Mouse (Mus musculus) liver, adult (tissue): Measurements from ENCODE around the gene Lpcat4.
A peak's percentile ranks its signal among the peaks of the same experiment; 100 is the strongest.

Experiments used
- GATA4 ChIP-seq: IDR thresholded peaks from 2 replicates; pipeline ENCODE4 v1.6.1; 2014; ENCODE audit warnings: mild to moderate bottlenecking, low read length; ENCODE audit not compliant: insufficient replicate concordance

Gene Lpcat4

GRCm38 (mm10) chr2:112249780-112250453 is 10.6 kb downstream of the Lpcat4 start:
- TF ChIP-seq GATA4 = no peak

DNA sequence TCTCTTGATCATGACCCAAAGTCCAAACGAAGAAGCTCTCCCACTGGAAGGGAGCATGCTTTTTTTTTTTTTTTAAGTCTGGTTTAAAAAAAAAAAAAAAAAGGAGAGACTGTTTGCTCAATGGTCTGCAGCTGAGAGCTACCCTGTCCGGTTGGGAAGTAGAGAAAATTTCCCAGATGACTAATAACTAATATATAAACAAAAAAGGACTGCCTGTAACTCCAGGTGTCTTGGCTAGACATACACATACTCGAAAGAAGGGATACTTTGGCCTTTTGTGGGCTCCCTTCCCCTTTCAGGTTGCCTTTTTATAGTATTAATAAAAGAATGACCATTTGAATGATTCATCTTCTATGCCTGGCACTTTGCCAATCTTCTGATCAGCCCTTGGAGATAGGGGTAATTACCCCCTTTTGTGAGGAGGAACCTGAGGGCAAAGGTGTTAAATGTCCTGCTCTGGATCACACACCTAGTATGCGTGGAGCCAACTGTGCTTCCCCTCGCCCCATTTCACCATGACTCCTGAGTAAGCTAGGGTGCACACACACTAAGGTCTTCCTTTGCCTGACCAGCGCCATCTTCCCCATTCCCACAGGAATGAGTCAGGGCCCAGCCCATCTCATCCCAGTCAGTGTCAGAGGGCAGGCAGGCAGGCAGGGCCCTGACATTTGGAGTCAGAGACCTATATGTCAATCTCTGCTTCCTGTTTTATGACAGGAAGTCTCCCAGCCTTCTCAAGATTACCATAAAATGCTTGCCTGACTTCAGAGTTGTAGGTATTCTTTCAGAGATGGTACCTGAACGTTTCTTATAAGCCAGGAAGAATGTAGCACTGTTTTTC is 15.6 kb downstream of the Lpcat4 start:
- TF ChIP-seq GATA4 = no peak

GRCm38 (mm10) chr2:112259241-112259962 is 20.1 kb downstream of the Lpcat4 start, which contains the start of gene Nutm1:
TSS of gene Nutm1 (minus strand) at chr2:112259291.
- no peak for TF ChIP-seq GATA4

DNA sequence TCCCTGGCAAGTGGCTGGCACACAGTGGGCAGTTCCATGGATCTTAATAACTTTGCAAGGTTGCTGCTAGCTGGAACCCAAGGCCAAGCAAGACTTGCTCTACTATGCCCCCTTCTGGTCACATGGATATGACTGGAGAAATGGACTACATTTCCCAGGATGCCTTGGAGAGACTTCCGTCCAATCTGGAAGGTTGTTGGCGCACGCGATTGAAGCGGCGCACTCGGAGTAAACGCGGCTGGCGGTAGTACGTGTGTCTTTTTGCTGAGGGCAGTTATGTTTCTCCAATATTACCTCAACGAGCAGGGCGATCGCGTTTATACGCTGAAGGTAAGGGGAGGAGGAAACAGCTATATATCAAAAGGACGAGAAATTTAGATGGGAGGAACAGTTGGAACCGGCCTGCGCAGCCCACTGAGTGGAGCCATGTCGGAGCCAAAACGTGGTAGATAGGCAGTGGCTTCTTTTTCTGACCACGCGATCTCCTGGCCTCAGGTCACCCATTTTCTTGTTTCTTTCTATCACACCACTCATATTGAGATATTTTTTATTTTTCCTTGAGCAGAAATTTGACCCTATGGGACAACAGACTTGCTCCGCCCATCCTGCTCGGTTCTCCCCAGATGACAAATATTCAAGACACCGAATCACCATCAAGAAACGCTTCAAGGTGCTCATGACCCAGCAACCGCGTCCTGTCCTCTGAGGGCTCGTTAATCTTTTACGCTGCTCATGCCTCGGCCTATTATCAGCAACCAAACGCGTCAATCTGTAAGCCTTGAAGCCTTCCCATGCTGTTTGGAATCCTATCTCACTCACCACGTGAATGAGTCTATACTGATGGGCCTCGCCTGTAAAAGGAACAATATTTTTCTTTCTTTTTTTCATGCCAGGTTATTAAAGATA is 22.7 kb downstream of the Lpcat4 start, which contains the start of gene Nop10:
Nop10 (plus strand) TSS at position 179 of the 906 bp plus-strand sequence.
- peak; percentile 20; the same call in 1 of the 2 replicates for TF ChIP-seq GATA4

- no peak for TF ChIP-seq GATA4
Observed at GRCm38 (mm10) chr2:112262779-112263295, 23.6 kb downstream of the Lpcat4 start.

DNA sequence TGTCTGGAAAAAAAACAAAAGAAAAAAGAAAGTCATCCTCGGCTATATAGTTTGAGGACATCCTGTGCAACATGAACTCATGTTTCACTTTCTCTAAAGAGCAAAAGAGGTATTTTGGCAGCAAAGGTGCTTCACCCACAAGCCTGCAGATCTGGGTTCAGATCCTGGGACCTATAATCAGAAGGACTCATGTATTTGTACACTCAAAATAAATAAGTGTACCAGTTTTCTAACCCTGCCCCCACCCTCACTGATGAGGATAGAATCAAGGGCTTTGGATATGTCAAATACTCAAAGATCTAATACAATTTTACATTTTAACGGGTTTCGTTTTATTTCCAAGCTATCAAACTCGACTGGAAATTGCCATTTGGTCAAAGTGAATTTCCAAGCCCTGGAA is 25.1 kb downstream of the Lpcat4 start:
- no peak for TF ChIP-seq GATA4

- TF ChIP-seq GATA4 = no peak; the same call in 1 of the 2 replicates
Observed at GRCm38 (mm10) chr2:112265448-112266241, 26.4 kb downstream of the Lpcat4 start, which contains the start of gene Slc12a6. TSS of gene Slc12a6 (plus strand) at chr2:112265825.

- peak; percentile 57; the same call in 1 of the 2 replicates for TF ChIP-seq GATA4
Observed at GRCm38 (mm10) chr2:112266242-112266592, 26.9 kb downstream of the Lpcat4 start, which contains the start of gene Gm21985. TSS of gene Gm21985 (plus strand) at chr2:112266314.

DNA sequence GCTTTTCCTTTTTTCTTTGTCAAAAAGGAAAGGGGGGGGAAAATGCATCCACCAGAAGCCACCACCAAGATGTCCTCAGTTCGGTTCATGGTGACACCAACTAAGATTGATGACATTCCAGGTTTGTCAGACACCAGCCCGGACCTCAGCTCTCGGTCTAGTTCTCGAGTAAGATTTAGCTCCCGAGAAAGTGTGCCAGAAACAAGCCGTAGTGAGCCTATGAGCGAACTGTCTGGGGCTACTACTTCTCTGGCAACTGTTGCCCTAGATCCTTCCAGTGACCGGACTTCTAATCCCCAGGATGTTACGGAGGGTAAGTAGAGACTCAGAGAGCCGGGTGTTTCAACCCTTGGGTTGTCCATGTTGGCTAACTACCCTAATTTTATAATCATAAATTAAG is 27.5 kb downstream of the Lpcat4 start:
- TF ChIP-seq GATA4 = no peak

DNA sequence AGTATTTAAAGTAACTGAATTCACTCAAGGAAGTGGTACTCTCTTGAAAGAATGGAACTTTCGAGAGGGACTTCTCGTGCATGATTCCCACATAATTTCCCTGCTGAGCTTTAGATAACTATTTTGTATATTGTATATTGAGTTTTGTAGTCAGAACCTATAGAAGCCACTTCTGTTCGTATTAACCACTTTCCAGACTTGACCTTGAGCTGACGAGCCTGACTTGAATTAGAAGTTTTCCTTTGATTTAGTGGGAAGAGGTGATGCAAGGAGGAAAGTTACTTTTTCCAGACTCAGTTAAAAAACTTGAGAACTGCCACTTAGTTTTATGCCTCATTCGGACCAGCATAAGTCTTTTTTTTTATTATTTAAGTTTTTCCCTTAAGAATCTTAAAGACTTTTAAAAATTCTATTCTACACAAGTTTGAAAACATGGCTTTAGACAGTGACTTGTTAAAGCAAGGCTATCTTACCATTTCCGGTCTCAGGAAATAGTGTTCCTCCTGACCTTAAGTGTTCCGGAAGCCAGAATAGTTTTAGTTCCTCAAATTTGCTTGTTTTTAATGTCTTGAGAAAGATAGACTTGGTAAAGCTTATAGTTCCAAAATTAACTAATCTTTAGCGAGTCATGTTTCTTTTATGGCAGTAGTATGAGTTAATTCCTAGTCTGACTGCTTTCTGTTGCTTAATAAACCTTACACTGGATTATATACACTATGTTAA is 28.4 kb downstream of the Lpcat4 start:
- peak; percentile 59; the same call in 1 of the 2 replicates for TF ChIP-seq GATA4

DNA sequence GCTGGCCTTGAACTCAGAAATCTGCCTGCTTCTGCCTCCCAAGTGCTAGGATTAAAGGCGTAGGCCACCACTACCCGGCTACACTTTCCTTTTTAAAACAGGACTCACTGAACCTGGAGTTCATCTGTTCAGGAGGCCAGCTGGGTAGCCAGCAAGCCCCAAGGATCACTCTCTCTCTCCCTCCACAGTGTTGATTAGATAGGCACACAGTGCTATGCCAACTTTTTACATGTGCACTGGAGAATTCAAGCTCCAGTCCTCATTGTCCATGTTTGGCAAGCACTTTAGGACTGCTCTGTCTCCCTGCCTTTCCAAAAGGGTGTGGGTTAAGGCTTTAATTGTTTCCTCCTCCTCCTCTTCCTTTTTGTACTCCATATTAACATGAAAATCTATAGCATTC is 30.7 kb downstream of the Lpcat4 start:
- TF ChIP-seq GATA4 = no peak

DNA sequence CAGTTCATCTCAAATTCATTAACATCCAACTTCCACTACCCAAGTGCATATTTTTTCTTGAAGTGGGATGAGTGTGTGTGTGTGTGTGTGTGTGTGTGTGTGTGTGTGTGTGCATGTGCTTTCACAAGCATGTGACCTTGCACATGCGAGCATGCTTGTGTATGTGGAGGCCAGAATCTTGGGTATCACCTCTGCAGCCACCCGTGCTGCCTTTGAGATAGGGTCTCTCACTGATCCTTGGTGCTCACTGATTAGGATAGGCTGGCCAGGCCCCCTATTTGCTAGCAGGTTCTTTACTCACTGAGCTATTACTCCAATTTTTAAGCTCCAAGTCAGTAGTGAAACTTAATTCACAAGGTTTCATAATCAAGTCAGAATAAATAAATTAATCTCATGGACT is 33.6 kb downstream of the Lpcat4 start:
- no peak for TF ChIP-seq GATA4

- TF ChIP-seq GATA4 = no peak
Observed at GRCm38 (mm10) chr2:112273474-112273873, 34.2 kb downstream of the Lpcat4 start.
